Mouse (Mus musculus) frontal cortex, postnatal 25 days (tissue): ENCODE measurements at regions not wholly inside any gene's neighbourhood (a gene's known extent, or its start where the extent isn't known, plus 50 kb on each side); places are given as distances from the start of the nearest gene placed in this dataset.
"Not testable (repeated sequence)": the region's sequence is repeated elsewhere in the genome, so short reads cannot be mapped to it uniquely, and the experiment has no call there.

ENCODE experiments used
- DNase-seq, 2 experiments: peaks; one replicate each; pipeline ENCODE4 v3.0.0; 2022; ENCODE audit warnings: low spot score in 2 of 2

DNA sequence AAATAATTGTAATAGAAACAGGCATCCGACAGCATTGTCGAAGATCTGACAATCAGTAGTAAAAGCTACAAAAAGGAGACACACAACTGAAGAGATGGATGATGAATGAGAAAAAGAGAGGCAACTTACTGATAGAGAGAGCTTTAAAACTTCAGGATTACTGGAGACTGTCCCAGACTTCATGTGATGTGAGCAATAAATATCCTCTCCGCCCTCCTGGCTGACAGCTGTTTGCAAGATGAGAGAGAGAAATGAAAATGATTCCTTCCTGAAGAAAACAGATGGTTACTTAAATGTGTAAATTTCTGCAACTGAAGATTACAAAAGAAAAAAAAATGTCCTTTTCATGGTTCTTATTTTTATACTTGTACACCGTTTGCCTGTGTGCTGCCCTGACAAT, 306.7 kb upstream of the Ncam2 start:
- DNase-seq: peak in 1 of 2 experiments; percentile 9

GRCm38 (mm10) chr16:80920711-80921279, 279.7 kb upstream of the Ncam2 start:
- DNase-seq: no peak

- no peak for DNase-seq
These were observed 269.5 kb upstream of the Ncam2 start for GRCm38 (mm10) chr16:80931017-80931416.

GRCm38 (mm10) chr16:80931477-80931876, 269.0 kb upstream of the Ncam2 start:
- no peak for DNase-seq

GRCm38 (mm10) chr16:80935741-80936140, 264.8 kb upstream of the Ncam2 start:
- DNase-seq: no peak

DNA sequence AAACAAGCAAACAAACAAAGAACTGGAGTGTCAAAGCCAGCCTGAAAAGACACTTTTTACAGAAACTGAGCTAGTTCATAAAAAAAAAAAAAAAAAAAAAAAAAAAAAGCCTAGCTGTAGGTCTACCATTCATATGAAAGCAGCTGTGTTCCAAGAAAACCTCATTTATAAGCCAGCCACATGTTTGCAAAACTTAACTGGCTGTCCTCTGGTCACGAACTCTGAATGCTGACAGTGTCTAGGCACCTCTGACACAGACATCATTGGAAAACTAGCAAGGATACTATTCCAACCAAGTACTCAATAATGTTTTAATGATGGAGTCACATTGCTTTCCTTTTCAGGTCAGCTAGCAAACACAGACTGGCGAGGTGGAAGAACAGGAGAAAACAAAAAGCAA, 238.4 kb upstream of the Ncam2 start:
- DNase-seq: no peak

DNA sequence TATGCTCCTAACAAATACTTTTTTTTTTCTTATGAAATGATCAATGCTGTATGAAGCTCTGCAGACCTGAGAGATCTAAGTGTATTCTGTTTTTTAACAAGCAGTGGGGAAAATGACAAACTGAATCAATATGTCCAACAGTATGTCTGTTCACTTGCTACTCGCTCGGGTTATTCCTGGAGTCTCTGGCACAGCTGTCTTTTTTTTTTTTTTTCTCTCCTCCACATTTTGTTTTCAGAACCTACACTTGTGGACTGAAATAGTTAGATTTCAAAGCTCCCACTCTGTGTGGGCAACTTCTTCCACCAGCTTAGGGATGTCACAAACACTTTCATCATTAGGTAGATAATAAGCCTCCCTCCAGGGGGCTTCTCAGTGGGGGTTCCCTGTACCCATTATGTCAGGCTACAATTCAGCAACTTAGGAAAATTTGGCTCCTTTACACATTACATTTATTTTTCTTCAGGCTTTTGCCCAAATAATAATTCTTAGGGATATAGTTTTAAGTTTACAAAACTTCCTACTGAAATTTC, 218.9 kb upstream of the Ncam2 start:
- no peak for DNase-seq

- DNase-seq: no peak
These were observed 212.7 kb upstream of the Ncam2 start for GRCm38 (mm10) chr16:80987816-80988215.

DNA sequence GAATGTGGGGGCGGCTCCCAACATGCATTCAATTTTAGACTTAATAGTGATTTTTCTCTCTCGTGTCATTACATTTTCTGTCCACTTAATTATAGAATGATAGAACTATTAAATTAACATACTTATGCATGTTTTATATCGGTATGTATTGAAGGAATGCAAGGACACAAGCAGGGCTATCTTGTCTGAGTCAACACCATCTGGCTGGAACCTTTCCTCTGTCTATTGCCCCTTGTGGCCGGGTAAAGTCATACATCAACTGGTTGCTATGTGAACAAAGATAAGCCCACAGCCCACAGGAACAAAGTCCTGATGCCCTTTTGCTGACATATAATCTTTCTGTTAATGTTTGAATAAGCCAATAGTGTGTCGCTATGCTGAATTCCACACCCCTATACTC, 163.7 kb upstream of the Ncam2 start:
- DNase-seq: not testable (repeated sequence)

DNA sequence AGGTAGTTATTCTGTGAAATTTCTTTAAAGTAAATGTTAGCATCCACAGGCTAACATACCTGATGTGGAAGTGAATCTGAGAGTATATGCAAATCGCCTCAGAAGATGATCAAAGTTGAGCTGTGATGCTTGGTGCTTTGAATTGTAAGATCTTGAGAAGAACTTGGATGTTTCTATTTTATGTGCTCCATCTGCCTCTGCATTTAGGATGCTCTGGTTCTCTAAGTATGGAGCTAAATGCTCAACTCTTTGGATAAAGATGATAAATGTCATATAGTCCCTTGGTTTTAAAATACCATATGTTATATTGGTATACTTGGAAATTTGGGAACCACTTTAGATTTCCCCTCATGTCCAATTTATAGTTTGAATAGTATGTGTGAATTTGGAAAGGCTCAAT, 159.2 kb upstream of the Ncam2 start:
- no peak for DNase-seq

- DNase-seq: no peak
These were observed 154.8 kb upstream of the Ncam2 start for GRCm38 (mm10) chr16:81045686-81046085.

GRCm38 (mm10) chr16:81068330-81068729, 132.2 kb upstream of the Ncam2 start:
- DNase-seq: no peak
